Mouse (Mus musculus): ENCODE results near the gene Nfatc3.

GRCm38 (mm10) chr8:106173566-106173965, 114.9 kb downstream of the Nfatc3 start:
- TF ChIP-seq CTCF (IDR thresholded peaks at IDR 0.05; ENCODE audit: borderline replicate concordance, insufficient read depth, low read length), result no peak
- no peak for TF ChIP-seq POLR2A (IDR thresholded peaks at IDR 0.05; ENCODE audit: low read depth, low read length)

All from embryonic fibroblast, embryonic 13.5 days (primary cell).